Mouse (Mus musculus) testis, postnatal 10 days (tissue): ENCODE data around the gene Glo1.

Source experiments
- DNase-seq: peaks from one replicate; pipeline ENCODE4 v3.0.0; 2021; ENCODE audit warnings: low spot score

Gene Glo1

GRCm38 (mm10) chr17:30576946-30577345 lies 49.7 kb downstream of the Glo1 start:
- no peak for DNase-seq

GRCm38 (mm10) chr17:30575941-30576773 lies 50.5 kb downstream of the Glo1 start, which contains the start of gene Btbd9:
Gene Btbd9, minus strand, starts transcription at chr17:30576488.
- peak; percentile 95 for DNase-seq

GRCm38 (mm10) chr17:30575121-30575904 lies 51.4 kb downstream of the Glo1 start:
- no peak for DNase-seq

- no peak for DNase-seq
Measured at GRCm38 (mm10) chr17:30574783-30575075, 51.9 kb downstream of the Glo1 start.

- no peak for DNase-seq
Measured at GRCm38 (mm10) chr17:30573990-30574782, 52.5 kb downstream of the Glo1 start.

GRCm38 (mm10) chr17:30570971-30571370 lies 55.7 kb downstream of the Glo1 start:
- DNase-seq, result no peak

- DNase-seq, result no peak
Measured at GRCm38 (mm10) chr17:30570173-30570572, 56.5 kb downstream of the Glo1 start.

- DNase-seq, result no peak
Measured at GRCm38 (mm10) chr17:30568473-30568872, 58.2 kb downstream of the Glo1 start.

GRCm38 (mm10) chr17:30564971-30565370 lies 61.7 kb downstream of the Glo1 start:
- DNase-seq, result no peak

- DNase-seq, result no peak
Measured at GRCm38 (mm10) chr17:30564407-30564806, 62.3 kb downstream of the Glo1 start.

- no peak for DNase-seq
Measured at GRCm38 (mm10) chr17:30563484-30564075, 63.1 kb downstream of the Glo1 start.

- no peak for DNase-seq
Measured at GRCm38 (mm10) chr17:30562770-30563169, 63.9 kb downstream of the Glo1 start.

GRCm38 (mm10) chr17:30559536-30559935 lies 67.1 kb downstream of the Glo1 start:
- DNase-seq, result peak; percentile 84

GRCm38 (mm10) chr17:30558623-30559022 lies 68.0 kb downstream of the Glo1 start:
- no peak for DNase-seq

GRCm38 (mm10) chr17:30556512-30556911 lies 70.2 kb downstream of the Glo1 start:
- no peak for DNase-seq

- no peak for DNase-seq
Measured at GRCm38 (mm10) chr17:30553027-30553937, 73.4 kb downstream of the Glo1 start.

- DNase-seq, result no peak
Measured at GRCm38 (mm10) chr17:30550774-30551107, 75.9 kb downstream of the Glo1 start.

GRCm38 (mm10) chr17:30549899-30550773 lies 76.5 kb downstream of the Glo1 start:
- DNase-seq, result no peak

- DNase-seq, result peak; percentile 68
Measured at GRCm38 (mm10) chr17:30539098-30539497, 87.6 kb downstream of the Glo1 start.

- DNase-seq, result no peak
Measured at GRCm38 (mm10) chr17:30536651-30537050, 90.0 kb downstream of the Glo1 start.
